Mouse (Mus musculus) lung, embryonic 16.5 days (tissue): ENCODE measurements around the gene Gm20489. TPM values are rescaled to one million over a fixed set of nuclear protein-coding genes. Genes with fewer than 3 reads are reported as not detected.
A peak's percentile ranks its signal among the peaks of the same experiment; 100 is the strongest.

Experiments
- ATAC-seq: fragments of 200-750 bp; cut with Nextera tagmentation; 2 replicates; pipeline ENCODE4 v1.8.0; 2017; ENCODE audit warnings: low read depth, mild to moderate bottlenecking, moderate library complexity
- H3K27ac ChIP-seq: fragments of 300-500 bp; sonication (generic); 2 replicates; pipeline ENCODE4 v1.5.1; 2014; ENCODE audit warnings: mild to moderate bottlenecking, control low read depth, low read length
- H3K27me3 ChIP-seq: fragments of 300-500 bp; sonication (generic); 2 replicates; pipeline ENCODE4 v1.6.1; 2014; ENCODE audit warnings: low read depth, low read length, mixed read lengths; ENCODE audit not compliant: control insufficient read depth, insufficient read depth
- H3K36me3 ChIP-seq: fragments of 300-500 bp; sonication (generic); 2 replicates; pipeline ENCODE4 v1.6.1; 2014; ENCODE audit warnings: low read length; ENCODE audit not compliant: control insufficient read depth, insufficient read depth
- H3K4me1 ChIP-seq: fragments of 300-500 bp; sonication (generic); replicated peaks from 2 replicates; pipeline ENCODE4 v1.6.1; 2014; ENCODE audit warnings: low read length, mixed read lengths; ENCODE audit not compliant: control insufficient read depth, insufficient read depth
- H3K4me2 ChIP-seq: fragments of 300-500 bp; sonication (generic); 2 replicates; pipeline ENCODE4 v1.6.1; 2014; ENCODE audit warnings: low read depth, low read length, control low read depth
- H3K4me3 ChIP-seq: fragments of 300-500 bp; sonication (generic); 2 replicates; pipeline ENCODE4 v1.5.1; 2014; ENCODE audit warnings: mild to moderate bottlenecking, low read length, control low read depth
- H3K9ac ChIP-seq: fragments of 300-500 bp; sonication (generic); 2 replicates; pipeline ENCODE4 v1.6.1; 2014; ENCODE audit warnings: low read length, control low read depth
- H3K9me3 ChIP-seq: fragments of 300-500 bp; sonication (generic); 2 replicates; pipeline ENCODE4 v1.6.1; 2016; ENCODE audit warnings: low read length; ENCODE audit not compliant: control insufficient read depth
- WGBS: fragments of 180-500 bp; shearing (Covaris S2); extraction: QIAGEN DNeasy Blood & Tissue Kit; methylation state at CpG from one replicate; pipeline ENCODE4 v1.1.7; 2014; 5-methylcytosine and 5-hydroxymethylcytosine counted together
- polyA plus RNA-seq: library from polyadenylated mRNA; unstranded; fragments of >200 nt; fragmentation: Nextera tagmentation; extraction: Ambion mirVana; gene quantifications from 2 replicates; pipeline ENCODE4 v1.2.1, GENCODE M21; 2015

The Gm20489 gene
- polyA plus RNA-seq, 1 experiment from 2014 or later, result not detected

DNA sequence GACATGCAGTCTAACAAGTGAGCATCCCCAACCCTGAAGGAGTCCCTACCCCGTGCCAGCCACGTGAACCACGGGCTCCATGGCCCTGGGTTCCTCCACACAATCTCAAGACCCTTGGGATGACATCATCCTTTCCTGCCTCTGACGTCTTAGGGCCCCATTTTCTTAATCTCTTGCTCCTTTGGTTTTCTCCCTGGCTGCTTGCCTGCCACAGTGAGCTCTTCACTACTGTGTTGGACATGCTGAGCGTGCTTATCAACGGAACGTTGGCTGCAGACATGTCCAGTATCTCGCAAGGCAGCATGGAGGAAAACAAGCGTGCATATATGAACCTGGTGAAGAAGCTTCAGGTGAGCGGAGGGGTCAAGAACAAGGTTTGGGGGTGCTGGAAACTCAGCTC is 21.3 kb upstream of the Gm20489 start:
- Histone ChIP-seq H3K36me3 (peaks cover 10% of the 10 kb centered on the region), H3K27ac (no peak overlapping the region), H3K4me3 (no peak overlapping the region), H3K4me1 (no peaks in the 10 kb centered on the region), H3K9me3 (no peaks in the 10 kb centered on the region), H3K9ac (no peak overlapping the region), H3K27me3 (no peaks in the 10 kb centered on the region), H3K4me2 (no peak overlapping the region)
- no peak for ATAC-seq
- 74% methylated on average over 10 of the region's 10 CpGs for WGBS

GRCm38 (mm10) chrX:101289037-101289436 is 20.2 kb upstream of the Gm20489 start:
- Histone ChIP-seq H3K36me3 (peaks cover 10% of the 10 kb centered on the region), H3K4me2 (no peak overlapping the region), H3K4me1 (no peaks in the 10 kb centered on the region), H3K27me3 (no peaks in the 10 kb centered on the region), H3K4me3 (no peak overlapping the region), H3K9me3 (no peaks in the 10 kb centered on the region), H3K9ac (no peak overlapping the region), H3K27ac (no peak overlapping the region)
- ATAC-seq, result no peak
- 78% methylated on average over 7 of the region's 7 CpGs for WGBS

- WGBS, result 85% methylated on average over 6 of the region's 6 CpGs
- Histone ChIP-seq H3K4me2 (no peak overlapping the region), H3K27ac (no peak overlapping the region), H3K9me3 (no peaks in the 10 kb centered on the region), H3K9ac (no peak overlapping the region), H3K36me3 (peaks cover 9% of the 10 kb centered on the region), H3K4me3 (no peak overlapping the region), H3K27me3 (no peaks in the 10 kb centered on the region), H3K4me1 (no peaks in the 10 kb centered on the region)
- no peak for ATAC-seq
Observed at GRCm38 (mm10) chrX:101288432-101288831, 19.6 kb upstream of the Gm20489 start.

DNA sequence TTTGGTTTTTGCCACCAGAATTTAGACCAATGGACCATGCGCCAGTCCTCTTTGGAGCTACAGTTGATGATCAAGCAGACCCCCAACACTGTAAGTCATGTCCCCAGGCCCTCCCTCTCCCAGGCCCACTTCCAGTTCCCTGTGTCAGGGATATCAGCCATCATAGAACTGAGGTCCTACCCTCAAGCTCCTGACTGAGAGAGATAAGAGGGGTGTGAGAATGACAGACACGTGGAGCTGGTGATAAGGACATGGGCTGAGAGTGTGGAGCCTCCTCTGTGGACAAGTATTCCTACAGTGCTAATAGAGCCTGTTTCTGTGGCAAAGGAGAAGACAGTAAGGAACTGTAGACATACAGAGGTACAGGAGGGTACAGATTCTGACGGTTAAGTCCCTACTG is 18.7 kb upstream of the Gm20489 start:
- Histone ChIP-seq H3K27me3 (no peaks in the 10 kb centered on the region), H3K4me2 (no peak overlapping the region), H3K9ac (no peak overlapping the region), H3K9me3 (no peaks in the 10 kb centered on the region), H3K4me3 (no peak overlapping the region), H3K4me1 (no peaks in the 10 kb centered on the region), H3K27ac (no peak overlapping the region), H3K36me3 (peaks cover 6% of the 10 kb centered on the region; the same call in 1 of the 2 replicates)
- WGBS, result 86% methylated on average over 3 of the region's 3 CpGs
- no peak for ATAC-seq

- Histone ChIP-seq H3K9ac (no peak overlapping the region), H3K4me1 (no peaks in the 10 kb centered on the region), H3K4me3 (no peak overlapping the region), H3K9me3 (no peaks in the 10 kb centered on the region), H3K4me2 (no peak overlapping the region), H3K27ac (no peak overlapping the region), H3K36me3 (peaks cover 9% of the 10 kb centered on the region), H3K27me3 (no peaks in the 10 kb centered on the region)
- WGBS, result 88% methylated on average over 14 of the region's 14 CpGs
- no peak for ATAC-seq
Observed at GRCm38 (mm10) chrX:101285953-101286670, 17.3 kb upstream of the Gm20489 start.

- H3K9ac ChIP-seq, result no peak overlapping the region
- H3K36me3 ChIP-seq, result peaks cover 6% of the 10 kb centered on the region
- 26% methylated on average over 6 of the region's 6 CpGs for WGBS
- no peaks in the 10 kb centered on the region for H3K27me3 ChIP-seq
- H3K4me1 ChIP-seq, result no peaks in the 10 kb centered on the region
- H3K4me3 ChIP-seq, result no peak overlapping the region
- ATAC-seq, result peak; percentile 51; the same call in 1 of the 2 replicates
- no peak overlapping the region for H3K4me2 ChIP-seq
- H3K27ac ChIP-seq, result no peak overlapping the region
- H3K9me3 ChIP-seq, result no peaks in the 10 kb centered on the region
Observed at GRCm38 (mm10) chrX:101285534-101285933, 16.7 kb upstream of the Gm20489 start.

DNA sequence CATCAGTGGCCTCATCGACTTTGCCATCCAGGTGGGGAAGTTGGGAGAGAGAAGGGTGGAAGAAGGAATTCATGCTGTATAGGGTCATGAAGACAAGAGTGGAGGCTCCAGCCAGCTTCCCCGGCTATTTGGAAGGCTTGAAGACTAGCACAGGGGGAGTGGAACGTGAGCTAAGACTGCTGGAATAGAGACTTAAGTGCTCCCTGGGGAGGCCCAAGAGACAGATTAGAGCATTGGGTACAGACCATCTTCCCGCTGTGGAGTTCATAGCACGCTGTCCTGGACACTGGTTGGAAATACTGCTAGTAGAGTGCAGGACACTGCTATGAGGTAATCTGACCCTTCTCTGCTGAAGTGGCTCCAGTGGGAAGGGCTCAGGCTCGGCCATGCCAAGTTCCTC is 14.0 kb upstream of the Gm20489 start:
- WGBS, result 77% methylated on average over 6 of the region's 6 CpGs
- ATAC-seq, result no peak
- H3K4me2 ChIP-seq, result no peak overlapping the region
- peaks cover 6% of the 10 kb centered on the region for H3K36me3 ChIP-seq
- no peak overlapping the region for H3K27ac ChIP-seq
- no peaks in the 10 kb centered on the region for H3K27me3 ChIP-seq
- H3K9me3 ChIP-seq, result no peaks in the 10 kb centered on the region
- H3K4me1 ChIP-seq, result no peaks in the 10 kb centered on the region
- H3K4me3 ChIP-seq, result no peak overlapping the region
- H3K9ac ChIP-seq, result no peak overlapping the region

- Histone ChIP-seq H3K4me2 (peak within 1 kb of the TSS; percentile 58), H3K4me3 (peak within 1 kb of the TSS; percentile 64), H3K9ac (peak within 1 kb of the TSS; percentile 83), H3K36me3 (peaks cover 3% of the 10 kb centered on the region), H3K27ac (peak within 1 kb of the TSS; percentile 78), H3K9me3 (no peaks in the 10 kb centered on the region), H3K4me1 (peaks cover 5% of the 10 kb centered on the region; the same call in 1 of the 2 replicates), H3K27me3 (no peaks in the 10 kb centered on the region; the same call in 1 of the 2 replicates)
- WGBS, result 17% methylated on average over 47 of the region's 54 CpGs
- ATAC-seq, result peak; percentile 99
Observed at GRCm38 (mm10) chrX:101273875-101274738, 5.3 kb upstream of the Gm20489 start, which contains the start of gene Med12. TSS of gene Med12 (plus strand) at chrX:101274030.

DNA sequence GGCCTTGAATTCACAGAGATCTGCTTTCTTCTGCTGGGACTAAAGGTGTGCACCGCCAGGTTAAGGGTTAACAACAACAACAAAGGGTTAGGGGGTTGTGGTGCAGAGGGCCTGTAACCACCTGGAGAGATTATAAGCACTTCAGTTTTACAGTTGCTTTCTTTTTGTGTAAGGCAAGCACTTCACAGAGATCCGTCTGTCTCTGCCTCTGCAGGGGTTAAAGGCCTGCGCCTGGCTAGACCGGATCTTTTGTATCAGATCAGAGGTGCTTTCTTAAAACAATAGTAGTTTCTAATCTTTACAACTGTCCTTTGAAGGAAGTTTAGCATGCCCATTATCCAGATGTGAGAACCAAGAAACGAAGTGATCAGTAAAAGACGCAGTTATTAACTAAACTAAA is 4.6 kb upstream of the Gm20489 start:
- Histone ChIP-seq H3K4me3 (peak overlapping the region; percentile 64), H3K9ac (peak overlapping the region; percentile 83), H3K9me3 (no peaks in the 10 kb centered on the region), H3K27ac (peak overlapping the region; percentile 46; the same call in 1 of the 2 replicates), H3K36me3 (peaks cover 3% of the 10 kb centered on the region), H3K27me3 (no peaks in the 10 kb centered on the region; the same call in 1 of the 2 replicates), H3K4me2 (peak overlapping the region; percentile 58), H3K4me1 (peaks cover 5% of the 10 kb centered on the region; the same call in 1 of the 2 replicates)
- WGBS, result 23% methylated on average over 6 of the region's 6 CpGs
- ATAC-seq, result no peak
